Mouse (Mus musculus): Measurements from ENCODE around the gene Mrpl41. TPM values are rescaled to one million over a fixed set of nuclear protein-coding genes. Genes with fewer than 3 reads are reported as not detected.
A peak's percentile ranks its signal among the peaks of the same experiment; 100 is the strongest.

Mrpl41 gene
- polyA plus RNA-seq, 2 experiments from 2014 or later = 102 to 124 TPM

DNA sequence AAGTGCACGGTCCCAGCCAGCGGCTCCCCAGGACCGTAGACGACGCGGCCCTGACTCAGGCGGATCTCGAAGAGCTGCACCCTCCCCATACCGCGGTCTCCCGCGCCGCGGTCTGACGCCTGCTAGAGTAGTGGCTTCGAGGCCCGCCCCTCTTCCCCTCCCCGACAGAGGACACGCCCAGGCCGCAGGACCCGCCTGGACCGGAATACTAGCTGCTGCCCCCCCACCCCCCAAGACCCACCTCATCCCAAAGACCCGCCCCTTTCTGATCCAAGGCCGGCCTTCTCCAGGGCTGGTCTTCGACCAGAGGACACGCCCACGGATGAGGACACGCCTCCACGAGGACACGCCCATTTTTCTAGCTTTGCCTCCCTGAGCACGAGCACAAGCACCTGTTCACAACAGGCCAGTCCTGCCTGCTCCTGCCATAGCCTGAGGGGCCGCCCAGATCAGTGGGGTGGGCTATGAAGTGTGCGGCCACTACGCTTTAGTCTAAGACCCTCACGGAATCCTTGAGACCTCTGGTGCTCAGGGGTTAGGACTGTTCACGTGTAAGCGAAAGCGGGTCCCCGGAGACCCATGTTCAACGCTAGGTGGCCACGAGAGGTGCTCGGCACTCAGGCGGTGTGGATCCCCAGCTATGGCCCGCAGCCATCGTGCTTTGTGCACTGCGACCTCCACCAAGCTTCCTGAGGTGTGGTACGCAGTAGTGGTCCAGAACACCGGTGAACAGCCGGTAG, 39.7 kb downstream of the Mrpl41 start, which contains the start of gene Arrdc1:
TSS of gene Arrdc1 (minus strand) at position 196 of the 740 bp plus-strand sequence.
- peak; percentile 71 for ATAC-seq

DNA sequence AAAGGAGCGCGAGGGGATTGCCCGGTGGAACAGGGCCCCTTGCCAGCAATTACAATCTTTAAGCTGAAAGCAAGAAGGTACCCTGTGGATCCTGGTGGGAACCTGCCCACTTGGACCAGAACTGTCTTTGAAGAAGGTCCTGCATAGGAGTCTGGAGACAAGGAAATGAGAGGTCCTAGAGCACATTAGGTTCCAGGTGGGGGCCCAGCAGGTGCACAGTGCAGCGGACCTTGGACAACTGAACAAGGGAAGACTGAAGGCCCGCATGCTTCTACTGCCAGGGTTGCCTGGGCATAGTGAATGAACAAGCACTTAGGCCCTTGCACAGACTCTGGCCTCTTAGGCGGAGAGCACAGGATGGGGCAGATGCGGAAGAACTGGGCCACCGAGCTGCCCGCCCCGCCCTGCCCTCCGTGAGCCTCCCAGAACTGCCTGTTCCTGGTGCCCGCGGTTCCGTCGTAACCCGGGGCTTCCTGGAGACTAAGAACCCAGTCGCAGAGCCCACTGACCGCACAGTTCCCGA, 40.4 kb downstream of the Mrpl41 start:
- peak; percentile 53 for ATAC-seq

DNA sequence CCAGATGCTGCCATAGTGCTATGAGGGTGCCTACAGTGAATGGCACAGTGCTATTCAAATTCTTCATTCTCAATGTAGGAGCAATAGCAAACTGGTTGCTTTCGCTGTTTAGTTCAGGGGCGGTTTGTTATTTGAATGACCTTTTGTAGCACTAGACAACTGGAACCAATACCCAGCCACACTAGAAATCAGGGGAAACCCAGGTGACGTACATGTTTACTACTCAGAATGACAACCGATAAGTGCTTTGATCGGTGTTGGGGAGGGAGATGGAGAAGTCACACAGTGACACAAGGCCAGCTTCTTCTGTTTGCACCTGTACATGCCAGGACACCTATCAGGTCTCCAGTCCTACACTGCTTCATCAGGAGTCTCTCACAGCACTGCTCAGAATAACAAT, 45.3 kb downstream of the Mrpl41 start:
- ATAC-seq = peak; percentile 81

DNA sequence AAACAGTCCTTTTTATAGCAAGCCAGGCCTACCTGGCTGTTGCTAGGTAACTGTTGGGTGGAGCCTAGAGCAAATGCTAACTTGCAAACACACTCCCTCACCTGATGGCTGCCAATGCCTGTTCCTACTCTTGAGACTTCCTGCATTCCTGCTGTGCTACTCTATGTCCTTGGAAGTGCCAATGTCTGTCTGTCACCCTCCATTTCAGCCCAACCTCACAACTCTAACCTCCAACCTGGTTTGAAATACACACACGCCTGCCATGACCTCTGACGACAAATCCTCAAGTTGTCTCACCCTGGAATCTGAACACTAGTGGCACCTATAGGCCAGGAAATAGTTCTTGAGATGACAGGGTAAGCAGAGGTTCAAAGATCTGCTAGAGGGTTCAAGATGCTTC, 45.8 kb downstream of the Mrpl41 start:
- peak; percentile 18 for ATAC-seq

DNA sequence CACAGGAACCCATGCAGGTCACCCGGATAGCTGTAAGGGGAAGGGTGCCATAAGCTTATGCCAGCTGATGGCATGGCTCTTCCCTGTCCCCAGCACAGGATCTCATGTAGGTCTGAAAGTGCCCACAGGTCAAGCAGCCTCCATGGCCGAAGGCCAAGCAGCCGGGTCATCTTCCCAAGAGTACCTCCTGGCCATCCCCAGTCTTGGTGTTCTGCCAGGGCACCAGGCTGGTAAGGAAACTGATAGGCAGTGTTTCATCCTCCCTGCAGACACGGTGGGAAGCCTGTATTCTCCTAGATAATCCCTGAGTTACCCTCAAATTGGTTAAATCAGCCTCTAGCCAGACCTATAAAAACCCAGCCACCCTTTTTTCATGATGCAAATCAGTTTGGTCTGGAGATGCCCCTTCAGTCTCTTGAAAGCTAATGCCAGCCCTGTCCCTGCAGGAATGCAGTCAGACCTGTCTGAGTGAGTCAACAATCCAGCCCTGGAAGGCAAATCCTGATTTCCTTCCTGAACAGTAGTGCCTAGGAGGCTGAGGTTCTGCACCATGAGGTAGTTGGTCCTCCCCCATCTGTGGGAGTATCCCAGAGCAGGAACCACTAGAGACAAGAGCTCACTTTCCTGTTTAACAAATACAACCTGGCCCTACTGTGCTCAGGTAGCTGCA, 47.0 kb downstream of the Mrpl41 start:
- ATAC-seq = no peak

DNA sequence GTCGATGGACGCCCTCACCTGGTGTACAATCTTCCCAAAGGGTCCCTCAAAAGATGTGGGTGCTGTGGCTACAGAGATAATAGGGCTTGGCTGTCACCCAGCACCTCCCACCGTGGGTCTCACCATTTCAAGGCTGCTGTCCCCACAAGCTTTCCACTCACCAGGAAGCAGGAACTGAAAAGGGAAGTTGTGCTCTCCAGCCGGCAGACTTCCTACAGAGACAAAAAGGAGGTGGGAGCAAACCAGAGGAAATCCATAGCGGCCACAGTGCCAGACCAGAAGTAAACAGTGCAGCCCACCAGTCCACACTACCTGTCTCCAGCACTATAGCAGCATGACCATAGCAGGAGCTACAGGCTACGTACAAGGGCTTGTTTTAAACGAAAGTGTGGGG, 47.9 kb downstream of the Mrpl41 start:
- no peak for ATAC-seq

DNA sequence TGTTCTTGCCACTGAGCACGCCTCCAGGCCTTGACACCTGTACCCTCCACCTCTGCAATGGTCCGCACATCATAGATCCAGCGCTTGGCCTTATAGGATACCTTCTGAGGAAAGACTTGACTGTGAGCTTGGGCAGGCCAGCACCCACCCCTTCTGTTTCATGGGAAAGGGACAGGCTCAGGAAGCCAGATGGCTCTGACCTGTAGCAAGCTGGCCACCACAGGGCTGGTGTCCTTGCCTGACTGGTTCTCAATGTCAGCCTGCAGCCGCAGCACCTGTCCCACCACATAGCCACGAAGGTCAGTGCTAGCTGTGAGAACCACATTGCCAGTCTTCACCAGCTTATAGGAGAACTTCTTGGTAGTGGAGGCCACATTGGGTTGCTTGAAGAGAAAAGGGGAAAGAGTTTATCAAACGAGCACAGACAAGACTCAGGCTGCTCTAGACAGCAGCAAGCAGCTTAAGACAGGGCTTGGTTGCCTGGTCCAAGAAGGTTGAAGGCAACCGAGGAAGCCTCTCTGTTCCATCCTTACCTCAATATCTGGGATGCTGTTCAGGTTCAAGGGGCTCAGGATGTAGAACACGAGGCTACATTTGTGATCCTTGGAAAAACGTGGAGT, 48.4 kb downstream of the Mrpl41 start:
- ATAC-seq = no peak

DNA sequence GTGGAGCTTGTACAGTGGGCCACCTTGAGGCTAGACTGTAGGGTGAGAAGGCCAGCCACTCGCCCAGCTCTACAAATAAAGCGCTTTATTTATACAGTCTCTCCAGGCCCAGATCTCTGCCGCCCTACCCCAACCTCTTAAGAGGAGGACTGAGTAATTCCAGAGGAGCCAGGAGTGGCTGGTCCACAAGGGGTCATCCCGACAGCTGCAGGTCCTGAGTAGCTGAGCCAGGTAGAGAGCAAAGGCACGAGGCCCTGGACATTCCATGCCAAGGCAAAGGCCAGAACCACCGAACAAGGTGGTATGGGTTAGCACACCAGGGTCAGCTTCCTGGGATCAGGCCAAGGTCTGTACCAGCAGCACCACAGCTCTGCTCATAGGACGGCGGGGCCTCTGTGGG, 49.6 kb downstream of the Mrpl41 start:
- ATAC-seq = no peak

Other genes starting within 250 kb of the Mrpl41 start
- gene Cacna1b, start 211.9 kb downstream of the Mrpl41 start, polyA plus RNA-seq (2017; shearing (Covaris generic)) = under 1 TPM in 1 of 2 experiments, not detected in 1; 0.45 TPM
- gene Ehmt1, start 55.5 kb downstream of the Mrpl41 start, polyA plus RNA-seq (2017; shearing (Covaris generic)) = 10 to 100 TPM; 35.7 to 45.4 TPM
- 100 to 1,000 TPM; 191 to 208 TPM for gene Arrdc1, start 39.8 kb downstream of the Mrpl41 start, polyA plus RNA-seq (2017; shearing (Covaris generic))
- 1 to 10 TPM; 1.3 to 1.8 TPM for gene Zmynd19, start 25.3 kb downstream of the Mrpl41 start, polyA plus RNA-seq (2017; shearing (Covaris generic))
- gene Dph7, start 12.7 kb downstream of the Mrpl41 start, polyA plus RNA-seq (2017; shearing (Covaris generic)) = 10 to 100 TPM; 30.0 to 32.2 TPM
- gene Pnpla7, start 935 bp upstream of the Mrpl41 start, polyA plus RNA-seq (2017; shearing (Covaris generic)) = 10 to 100 TPM; 49.3 to 51.3 TPM
- gene Nsmf, start 79.3 kb upstream of the Mrpl41 start, polyA plus RNA-seq (2017; shearing (Covaris generic)) = 10 to 100 TPM; 11.1 to 11.2 TPM
- not detected for gene Entpd8, start 105.2 kb upstream of the Mrpl41 start, polyA plus RNA-seq (2017; shearing (Covaris generic))
- 1 to 10 TPM; 1.6 to 1.9 TPM for gene Noxa1, start 120.1 kb upstream of the Mrpl41 start, polyA plus RNA-seq (2017; shearing (Covaris generic))
- 1 to 10 TPM in 1 of 2 experiments, under 1 TPM in 1; 0.61 to 1.2 TPM for gene Nrarp, start 205.7 kb upstream of the Mrpl41 start, polyA plus RNA-seq (2017; shearing (Covaris generic))
- 10 to 100 TPM; 51.4 to 89.5 TPM for gene Tor4a, start 221.8 kb upstream of the Mrpl41 start, polyA plus RNA-seq (2017; shearing (Covaris generic))
- 10 to 100 TPM; 41.1 to 49.1 TPM for gene Nelfb, start 236.4 kb upstream of the Mrpl41 start, polyA plus RNA-seq (2017; shearing (Covaris generic))
- gene Stpg3, start 239.5 kb upstream of the Mrpl41 start, polyA plus RNA-seq (2017; shearing (Covaris generic)) = not detected
- not detected for gene Fam166a, start 243.6 kb upstream of the Mrpl41 start, polyA plus RNA-seq (2017; shearing (Covaris generic))
- 100 to 1,000 TPM; 110 to 150 TPM for gene Tubb4b, start 249.6 kb upstream of the Mrpl41 start, polyA plus RNA-seq (2017; shearing (Covaris generic))

Data from activated CD4-positive, CD25-positive, alpha-beta regulatory T cell, adult 4 months (primary cell).